Mouse (Mus musculus) limb, embryonic 10.5 days (tissue): ENCODE measurements at regions not wholly inside any gene's neighbourhood (a gene's known extent, or its start where the extent isn't known, plus 50 kb on each side); places are given as distances from the start of the nearest gene placed in this dataset.

Source experiments
- DNase-seq: peaks from one replicate; pipeline ENCODE4 v3.0.0-alpha.2; 2017; ENCODE audit warnings: low spot score
- H3K27ac ChIP-seq: fragments of 300-500 bp; sonication (generic); 2 replicates; pipeline ENCODE4 v1.5.1; 2016; ENCODE audit warnings: mild to moderate bottlenecking
- H3K27me3 ChIP-seq: fragments of 300-500 bp; sonication (generic); 2 replicates; pipeline ENCODE4 v1.6.1; 2016; ENCODE audit warnings: low read depth, mild to moderate bottlenecking; ENCODE audit not compliant: poor library complexity, severe bottlenecking
- H3K36me3 ChIP-seq: fragments of 300-500 bp; sonication (generic); 2 replicates; pipeline ENCODE4 v1.6.1; 2016; ENCODE audit warnings: mild to moderate bottlenecking, moderate library complexity
- H3K4me1 ChIP-seq: fragments of 300-500 bp; sonication (generic); 2 replicates; pipeline ENCODE4 v1.6.1; 2016
- H3K4me3 ChIP-seq: fragments of 300-500 bp; sonication (generic); 2 replicates; pipeline ENCODE4 v1.5.1; 2016; ENCODE audit warnings: mild to moderate bottlenecking, moderate library complexity
- H3K9me3 ChIP-seq: fragments of 300-500 bp; sonication (generic); replicated peaks from 2 replicates; pipeline ENCODE4 v1.6.1; 2016; ENCODE audit warnings: mild to moderate bottlenecking
- WGBS: fragments of 180-500 bp; shearing (Covaris S2); methylation state at CpG from one replicate; pipeline ENCODE4 v1.1.7; 2016; 5-methylcytosine and 5-hydroxymethylcytosine counted together

DNA sequence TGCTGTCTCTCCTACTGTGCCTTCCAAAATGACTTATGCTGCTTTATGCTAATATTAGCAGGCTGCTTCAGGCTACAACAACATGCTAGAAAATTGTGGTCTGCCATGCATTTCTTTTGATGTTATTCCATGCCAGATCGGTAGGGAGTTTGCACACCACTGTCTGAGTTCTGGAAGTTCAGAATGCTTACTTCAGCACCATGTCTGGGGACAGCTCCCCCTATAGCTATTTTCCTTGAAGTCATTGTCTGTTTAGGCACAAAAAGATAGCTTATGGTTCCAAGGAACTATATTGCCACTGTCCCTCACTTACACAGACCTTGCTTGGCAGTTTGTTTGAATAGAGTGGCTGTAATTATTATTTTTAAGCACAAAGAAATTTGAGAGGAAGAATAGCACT is 666.8 kb upstream of the Klhl29 start:
- H3K27me3 ChIP-seq: no peaks in the 10 kb centered on the region
- WGBS: 45% methylated on average over 1 of the region's 1 CpGs
- no peaks in the 10 kb centered on the region for H3K9me3 ChIP-seq
- no peaks in the 10 kb centered on the region for H3K4me1 ChIP-seq
- peak; percentile 48 for DNase-seq
- H3K27ac ChIP-seq: no peak overlapping the region
- H3K4me3 ChIP-seq: no peak overlapping the region
- H3K36me3 ChIP-seq: no peaks in the 10 kb centered on the region

DNA sequence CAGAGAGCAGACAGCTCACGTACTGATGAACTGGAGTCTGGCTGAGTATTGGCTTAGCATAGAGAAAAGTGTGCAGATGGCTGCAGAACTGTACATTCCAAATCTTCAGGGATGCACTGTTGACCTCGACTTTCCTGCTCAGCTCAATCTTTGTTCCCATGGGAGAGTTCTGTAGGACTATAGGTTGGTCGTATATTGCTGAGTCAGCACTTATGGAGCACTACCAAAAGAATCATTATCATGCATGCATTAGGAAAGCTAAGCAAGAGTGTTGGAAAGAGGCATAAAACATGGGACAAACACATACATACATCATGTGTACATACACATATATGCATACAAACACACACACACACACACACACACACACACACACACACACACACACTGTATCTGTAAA is 648.6 kb upstream of the Klhl29 start:
- Histone ChIP-seq H3K4me3 (no peak overlapping the region), H3K36me3 (no peaks in the 10 kb centered on the region), H3K27me3 (no peaks in the 10 kb centered on the region), H3K4me1 (no peaks in the 10 kb centered on the region), H3K9me3 (no peaks in the 10 kb centered on the region), H3K27ac (no peak overlapping the region)
- no peak for DNase-seq
- 88% methylated on average over 3 of the region's 3 CpGs for WGBS

DNA sequence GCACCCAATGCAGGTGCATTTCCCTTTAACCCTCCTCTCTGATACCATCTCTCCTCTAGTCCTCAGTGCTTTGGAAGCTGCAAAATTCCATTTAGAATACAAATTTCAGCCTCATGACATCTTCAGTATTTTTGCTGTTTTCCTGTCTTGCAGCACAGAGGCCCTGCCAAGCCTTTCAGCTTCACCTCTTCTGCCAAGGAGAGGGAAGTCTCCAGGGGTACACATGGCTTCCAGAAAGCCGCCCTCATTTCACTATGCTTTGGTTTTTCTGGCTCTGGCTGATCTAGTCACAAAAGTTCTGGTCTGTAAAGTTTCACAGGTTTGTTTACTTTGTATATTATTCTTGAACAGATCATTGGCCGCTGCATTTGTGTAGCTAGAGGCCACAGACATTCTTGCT is 647.0 kb upstream of the Klhl29 start:
- H3K27me3 ChIP-seq: no peaks in the 10 kb centered on the region

DNA sequence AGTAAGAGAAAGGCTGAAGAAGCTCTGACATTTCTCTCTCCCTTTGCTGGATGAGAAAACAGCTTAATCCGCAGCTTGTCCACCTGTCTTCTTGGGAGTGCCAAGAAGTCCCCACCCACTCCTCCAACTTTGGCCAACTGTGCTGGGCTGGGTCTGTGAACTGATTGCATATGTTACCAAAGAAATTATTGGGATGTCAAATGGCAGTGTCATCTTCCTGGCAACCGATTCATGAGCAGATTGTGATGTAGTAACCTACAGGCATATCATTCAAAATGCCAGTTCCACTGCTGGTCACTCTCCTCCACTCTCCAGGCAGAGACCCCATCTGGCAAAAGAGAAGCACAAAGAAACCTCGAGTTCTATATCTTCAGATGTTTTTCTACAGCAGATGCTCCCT is 625.5 kb upstream of the Klhl29 start:
- no peaks in the 10 kb centered on the region for H3K36me3 ChIP-seq
- no peaks in the 10 kb centered on the region for H3K4me1 ChIP-seq
- 89% methylated on average over 3 of the region's 3 CpGs for whole genome bisulfite sequencing
- DNase-seq: no peak
- no peak overlapping the region for H3K4me3 ChIP-seq
- H3K27me3 ChIP-seq: no peaks in the 10 kb centered on the region
- H3K27ac ChIP-seq: no peak overlapping the region
- H3K9me3 ChIP-seq: no peaks in the 10 kb centered on the region

More for the DNA sequence above, 647.0 kb upstream of the Klhl29 start:
- H3K4me3 ChIP-seq: no peak overlapping the region
- H3K9me3 ChIP-seq: no peaks in the 10 kb centered on the region
- no peaks in the 10 kb centered on the region for H3K36me3 ChIP-seq
- H3K27ac ChIP-seq: no peak overlapping the region
- 83% methylated on average over 2 of the region's 2 CpGs for WGBS
- DNase-seq: no peak
- no peaks in the 10 kb centered on the region for H3K4me1 ChIP-seq

DNA sequence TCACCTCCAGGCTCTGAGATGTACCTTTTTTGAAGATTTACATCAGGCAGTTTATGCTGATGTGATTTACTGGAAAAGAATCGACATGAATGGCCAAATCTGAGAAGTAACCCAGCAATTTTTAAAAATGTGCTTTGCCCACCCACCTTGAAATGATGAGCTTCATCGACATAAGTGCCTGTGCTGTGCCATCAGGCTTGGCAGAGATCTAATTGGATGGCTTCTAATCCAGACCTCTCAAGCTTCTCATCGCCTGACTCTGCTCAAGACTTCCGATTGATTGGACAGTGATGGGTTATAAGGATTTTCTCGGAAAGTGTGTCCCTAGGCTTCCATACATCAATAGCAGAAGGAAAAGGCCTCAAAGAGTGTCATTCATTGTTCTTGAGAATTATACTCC is 621.9 kb upstream of the Klhl29 start:
- Histone ChIP-seq H3K4me1 (no peaks in the 10 kb centered on the region), H3K27me3 (no peaks in the 10 kb centered on the region), H3K27ac (no peak overlapping the region), H3K4me3 (no peak overlapping the region), H3K9me3 (no peaks in the 10 kb centered on the region), H3K36me3 (no peaks in the 10 kb centered on the region)
- DNase-seq: no peak
- 92% methylated on average over 5 of the region's 5 CpGs for whole genome bisulfite sequencing

DNA sequence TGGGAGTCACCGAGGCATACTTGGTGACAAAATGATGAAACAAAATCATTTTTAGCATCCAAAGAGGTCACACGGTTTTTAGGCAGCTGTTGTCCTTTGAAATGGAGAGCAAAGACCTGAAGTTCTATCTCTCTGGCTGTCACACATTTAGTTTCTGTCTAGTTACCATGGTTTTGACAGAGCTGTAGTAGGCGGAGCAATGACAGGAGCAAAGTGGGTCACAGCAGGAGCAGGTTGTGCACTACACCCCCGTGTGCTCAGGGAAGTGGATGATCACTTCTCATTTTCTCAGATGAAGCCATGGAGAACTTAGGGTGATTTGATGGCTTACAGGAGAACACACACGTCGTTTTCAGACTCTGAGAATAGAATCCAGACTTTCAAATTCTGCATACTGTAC is 621.2 kb upstream of the Klhl29 start:
- Histone ChIP-seq H3K27ac (no peak overlapping the region), H3K27me3 (no peaks in the 10 kb centered on the region), H3K4me3 (no peak overlapping the region), H3K4me1 (no peaks in the 10 kb centered on the region), H3K9me3 (no peaks in the 10 kb centered on the region), H3K36me3 (no peaks in the 10 kb centered on the region)
- DNase-seq: no peak
- WGBS: 81% methylated on average over 6 of the region's 6 CpGs

DNA sequence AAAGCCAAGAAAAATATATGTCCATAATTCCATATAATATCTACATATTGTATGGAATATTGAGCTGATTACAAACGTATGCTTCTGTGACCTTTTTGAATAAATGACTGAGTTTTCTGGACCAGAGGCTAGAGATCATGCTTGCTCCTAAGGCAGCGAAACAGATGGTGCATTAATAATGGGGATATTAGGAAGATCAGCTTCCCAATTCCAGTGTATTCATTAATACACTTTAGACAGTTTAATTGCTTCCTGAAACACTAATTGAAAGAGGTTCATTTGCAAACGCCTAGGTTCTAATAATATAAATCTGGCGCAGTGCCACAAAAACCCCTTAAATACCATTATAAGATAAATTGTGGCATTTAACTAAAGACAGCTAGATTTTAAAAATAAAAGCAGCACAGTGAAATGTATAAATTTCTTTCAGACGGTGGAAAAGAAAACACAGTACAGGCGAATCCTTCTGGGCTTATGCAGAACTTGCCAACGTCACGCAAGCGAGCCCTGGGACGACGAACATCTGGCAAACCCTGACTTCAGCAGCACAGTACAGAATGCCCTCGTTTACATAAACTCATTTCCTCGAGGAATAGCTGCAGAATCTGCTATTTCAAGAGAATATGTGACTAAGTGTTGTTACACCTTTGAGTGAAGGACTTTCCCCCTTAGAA is 608.6 kb upstream of the Klhl29 start:
- Histone ChIP-seq H3K27me3 (no peaks in the 10 kb centered on the region), H3K4me3 (no peak overlapping the region), H3K36me3 (no peaks in the 10 kb centered on the region), H3K4me1 (peaks cover 16% of the 10 kb centered on the region), H3K9me3 (no peaks in the 10 kb centered on the region), H3K27ac (no peak overlapping the region)
- WGBS: 61% methylated on average over 13 of the region's 13 CpGs
- DNase-seq: no peak

DNA sequence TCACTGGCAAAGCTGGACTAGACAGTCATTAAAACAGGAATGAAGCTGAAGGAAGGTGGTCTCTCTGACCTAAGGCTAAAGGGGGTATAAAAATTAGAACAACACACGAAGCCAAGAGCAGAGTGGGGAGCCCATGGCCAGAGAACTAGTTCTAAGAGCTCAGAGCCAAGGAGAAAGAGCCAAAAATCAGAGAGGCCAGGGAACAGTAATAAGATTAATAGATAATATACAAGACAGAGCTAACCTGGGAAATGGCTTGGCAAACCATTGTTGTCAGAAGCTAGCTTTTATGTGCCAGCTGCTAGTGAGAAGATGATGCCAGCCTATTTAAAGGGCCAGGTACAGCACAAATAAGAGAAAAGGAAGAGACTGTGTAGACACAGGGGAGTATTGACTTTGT is 606.6 kb upstream of the Klhl29 start:
- no peak overlapping the region for H3K4me3 ChIP-seq
- H3K36me3 ChIP-seq: no peaks in the 10 kb centered on the region
- H3K27ac ChIP-seq: no peak overlapping the region
- no peak for DNase-seq
- H3K9me3 ChIP-seq: no peaks in the 10 kb centered on the region
- H3K4me1 ChIP-seq: peaks cover 16% of the 10 kb centered on the region
- H3K27me3 ChIP-seq: no peaks in the 10 kb centered on the region
- WGBS: 71% methylated on average over 1 of the region's 1 CpGs

DNA sequence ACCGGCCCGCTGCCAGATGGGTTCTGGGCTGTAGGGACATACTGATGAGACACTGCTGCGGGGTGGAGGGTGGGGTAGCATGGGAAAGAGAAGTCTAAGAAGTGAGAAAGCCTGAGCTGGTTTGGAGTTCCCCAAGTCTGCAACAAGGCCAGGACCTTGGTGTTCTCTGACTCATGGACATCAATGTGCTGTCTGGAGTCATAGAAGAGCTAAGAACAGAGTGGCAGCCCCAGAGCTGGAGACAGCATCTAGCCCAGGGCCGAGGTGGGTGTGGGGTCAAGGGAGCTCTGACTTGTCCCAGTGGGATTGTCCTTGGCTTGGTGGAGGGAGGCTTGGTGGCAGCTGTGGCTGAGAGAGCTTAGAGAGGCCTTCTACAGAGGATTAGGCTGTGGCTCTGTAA is 600.4 kb upstream of the Klhl29 start:
- WGBS: 96% methylated on average over 4 of the region's 4 CpGs
- no peak for DNase-seq
- Histone ChIP-seq H3K36me3 (no peaks in the 10 kb centered on the region), H3K4me1 (no peaks in the 10 kb centered on the region), H3K4me3 (no peak overlapping the region), H3K27ac (no peak overlapping the region), H3K27me3 (no peaks in the 10 kb centered on the region), H3K9me3 (no peaks in the 10 kb centered on the region)

DNA sequence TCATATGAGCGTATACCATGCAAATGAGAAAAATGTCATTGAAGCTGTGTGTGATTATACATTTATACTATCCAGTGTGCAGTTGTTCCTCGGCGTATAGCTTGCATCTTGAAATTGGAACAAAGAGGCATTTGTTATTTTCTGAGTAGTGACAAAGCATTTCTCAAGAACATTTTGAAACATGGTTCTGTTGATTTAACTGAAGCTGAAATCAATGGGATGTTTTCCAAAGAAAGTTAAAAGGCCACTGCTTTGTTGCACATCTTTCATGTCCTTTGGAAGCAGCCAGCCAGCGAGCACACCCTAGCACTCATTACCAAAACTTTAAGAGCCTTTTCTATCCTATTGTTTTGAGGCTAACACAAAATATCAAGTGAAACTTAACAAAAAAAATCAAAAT is 594.1 kb upstream of the Klhl29 start:
- H3K36me3 ChIP-seq: no peaks in the 10 kb centered on the region
- no peak overlapping the region for H3K4me3 ChIP-seq
- no peak for DNase-seq
- H3K27ac ChIP-seq: no peak overlapping the region
- no peaks in the 10 kb centered on the region for H3K4me1 ChIP-seq
- H3K27me3 ChIP-seq: no peaks in the 10 kb centered on the region
- no peaks in the 10 kb centered on the region for H3K9me3 ChIP-seq
- 90% methylated on average over 4 of the region's 4 CpGs for WGBS

DNA sequence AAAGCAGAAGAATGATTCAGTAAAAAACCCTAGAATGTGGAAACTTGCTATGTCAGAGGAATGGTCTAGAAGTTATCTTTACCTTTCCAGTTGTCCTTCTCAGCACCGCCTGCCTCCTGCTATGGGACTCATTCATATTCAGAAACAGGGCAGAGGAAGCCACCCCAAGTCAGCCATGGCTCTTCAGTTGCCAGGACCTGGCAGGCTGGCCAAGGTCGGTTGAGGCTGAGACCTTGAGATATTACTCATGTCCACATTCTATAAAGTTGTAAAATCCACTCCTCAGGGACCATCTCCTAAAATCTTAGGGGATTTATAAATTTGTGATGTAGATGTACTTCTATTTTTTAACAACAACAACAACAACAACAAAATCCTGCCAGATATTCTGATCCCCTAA is 580.7 kb upstream of the Klhl29 start:
- Histone ChIP-seq H3K27ac (no peak overlapping the region), H3K4me3 (no peak overlapping the region), H3K4me1 (no peaks in the 10 kb centered on the region), H3K36me3 (no peaks in the 10 kb centered on the region), H3K27me3 (no peaks in the 10 kb centered on the region), H3K9me3 (no peaks in the 10 kb centered on the region)
- 74% methylated on average over 2 of the region's 2 CpGs for WGBS
- no peak for DNase-seq

DNA sequence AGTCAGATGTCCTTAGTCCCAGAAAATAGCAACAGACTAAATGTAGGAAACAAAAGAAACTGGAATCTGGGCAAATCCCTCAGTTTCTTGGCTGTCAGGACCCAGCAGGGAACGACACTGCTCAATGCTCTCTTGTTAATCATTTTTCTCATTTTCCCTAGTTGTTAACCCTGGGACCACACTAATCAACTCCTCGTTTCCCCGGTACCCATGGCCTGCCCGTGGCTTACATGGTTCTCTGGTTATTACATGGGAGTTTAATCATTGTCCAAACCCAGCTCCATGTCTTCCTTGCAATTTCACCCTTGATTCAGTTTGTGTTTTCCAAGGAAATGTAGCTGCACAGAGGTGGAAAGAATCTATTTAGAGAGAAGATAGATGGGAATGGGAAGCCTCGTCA is 580.1 kb upstream of the Klhl29 start:
- WGBS: 55% methylated on average over 5 of the region's 5 CpGs
- Histone ChIP-seq H3K4me1 (no peaks in the 10 kb centered on the region), H3K36me3 (no peaks in the 10 kb centered on the region), H3K4me3 (no peak overlapping the region), H3K9me3 (no peaks in the 10 kb centered on the region), H3K27ac (no peak overlapping the region), H3K27me3 (no peaks in the 10 kb centered on the region)
- DNase-seq: no peak

DNA sequence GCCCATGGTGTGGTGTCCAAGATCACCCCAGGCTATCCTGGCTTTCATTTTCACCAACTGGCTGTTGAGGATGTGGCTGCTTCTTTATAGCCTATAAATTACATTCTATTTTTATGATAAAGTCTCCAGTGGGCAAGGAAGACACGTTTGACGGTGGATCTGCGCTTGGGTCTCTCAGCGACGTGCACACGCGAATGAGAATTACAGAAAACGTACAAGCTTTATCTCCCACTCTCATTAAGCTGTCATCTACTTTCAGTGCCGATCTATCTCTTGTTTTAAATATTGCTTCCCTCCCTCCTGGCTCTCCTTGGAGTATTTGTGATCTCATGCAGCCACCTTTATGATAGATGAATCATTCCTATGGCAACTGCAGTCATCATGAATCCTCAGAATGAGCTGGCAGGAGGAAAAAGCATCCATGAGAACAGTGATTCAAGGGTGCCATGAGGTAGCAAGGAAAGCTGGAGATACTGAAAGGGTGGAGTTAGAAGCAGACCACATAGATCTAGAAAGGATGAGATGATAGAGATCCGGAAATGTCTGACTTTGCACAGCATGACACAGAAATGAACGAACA is 568.0 kb upstream of the Klhl29 start:
- Histone ChIP-seq H3K27ac (no peak overlapping the region), H3K36me3 (no peaks in the 10 kb centered on the region), H3K4me1 (no peaks in the 10 kb centered on the region), H3K4me3 (no peak overlapping the region), H3K27me3 (no peaks in the 10 kb centered on the region), H3K9me3 (no peaks in the 10 kb centered on the region)
- DNase-seq: no peak
- WGBS: 92% methylated on average over 11 of the region's 11 CpGs

DNA sequence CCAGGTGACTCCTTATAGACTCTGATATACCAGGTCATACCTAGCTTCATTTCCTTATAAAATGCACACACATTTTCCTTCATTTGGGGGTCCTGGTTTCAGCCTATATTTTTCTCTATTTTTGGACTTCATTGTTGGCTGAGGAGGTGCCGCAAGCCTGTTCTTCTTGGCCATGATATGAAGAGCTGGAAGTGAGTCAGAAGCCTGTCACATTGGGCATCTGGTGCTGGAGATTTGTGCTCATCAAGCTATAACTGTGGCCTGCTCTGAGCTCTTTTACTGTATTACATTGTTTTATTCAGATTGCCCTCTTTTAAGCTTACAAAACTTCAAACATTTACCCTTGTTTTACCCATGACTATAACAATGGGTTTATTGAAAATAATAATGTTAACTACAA is 545.8 kb upstream of the Klhl29 start:
- Histone ChIP-seq H3K4me3 (no peak overlapping the region), H3K27me3 (no peaks in the 10 kb centered on the region), H3K9me3 (no peaks in the 10 kb centered on the region), H3K27ac (no peak overlapping the region), H3K4me1 (no peaks in the 10 kb centered on the region), H3K36me3 (no peaks in the 10 kb centered on the region)
- no peak for DNase-seq
- 100% methylated on average over 1 of the region's 1 CpGs for WGBS
